Mouse (Mus musculus) T-helper 1 cell (primary cell): ENCODE measurements around the gene Smarca4.
"Not testable (repeated sequence)": the region's sequence is repeated elsewhere in the genome, so short reads cannot be mapped to it uniquely, and the experiment has no call there.

ENCODE experiments used
- in situ Hi-C: fragments of 300-600 bp; cut with MboI, MseI; formaldehyde crosslinking; loops from one replicate; pipeline ENCODE4 v1.15.1; 2025; ENCODE audit warnings: high pct_unique_total_duplicates

The Smarca4 gene

DNA sequence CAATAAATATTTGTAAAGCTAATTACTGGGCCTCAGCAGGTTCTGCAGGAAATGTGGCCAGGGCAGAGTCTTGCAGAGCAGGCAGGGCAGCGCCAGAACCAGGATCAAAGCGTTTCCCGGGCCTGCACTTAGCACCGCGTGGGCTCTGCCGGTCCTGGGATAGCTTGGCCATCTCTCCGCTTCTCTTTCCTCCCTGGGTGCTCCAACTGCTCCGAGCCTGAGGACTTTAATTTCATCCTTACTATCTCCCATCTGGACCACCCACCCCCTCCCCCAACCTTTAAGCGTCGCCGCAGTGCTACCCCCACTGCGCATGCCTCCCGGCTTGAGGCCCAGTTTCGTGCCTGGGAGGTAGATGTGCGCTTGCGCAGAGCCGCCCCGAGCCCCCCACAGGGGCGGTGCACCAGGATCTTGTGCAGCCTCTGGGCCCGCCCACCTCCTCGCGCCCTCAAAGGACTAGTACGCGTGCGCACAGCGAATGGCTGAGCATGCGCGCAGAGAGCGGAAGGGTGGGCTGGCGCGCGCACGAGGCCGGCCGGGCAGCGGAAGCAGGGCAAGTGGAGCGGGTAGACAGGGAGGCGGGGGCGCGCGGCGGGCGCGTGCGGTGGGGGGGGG is at the start of gene Smarca4:
TSS of gene Smarca4 (plus strand) at position 553 of the 615 bp plus-strand sequence.
- in situ Hi-C loops = no loop called here

GRCm38 (mm10) chr9:21566538-21566937 is 49.4 kb upstream of the Smarca4 start:
- in situ Hi-C loops = no loop called here

- in situ Hi-C loops = no loop called here
These were observed 48.9 kb upstream of the Smarca4 start for GRCm38 (mm10) chr9:21567051-21567450.

GRCm38 (mm10) chr9:21568657-21569255 is 47.2 kb upstream of the Smarca4 start:
- in situ Hi-C loops = no loop called here

- in situ Hi-C loops = no loop called here
These were observed 41.8 kb upstream of the Smarca4 start for GRCm38 (mm10) chr9:21574012-21574801.

GRCm38 (mm10) chr9:21575253-21575652 is 40.7 kb upstream of the Smarca4 start:
- in situ Hi-C loops = no loop called here

- in situ Hi-C loops = no loop called here
These were observed 39.7 kb upstream of the Smarca4 start for GRCm38 (mm10) chr9:21576286-21576685.

- in situ Hi-C loops = no loop called here
These were observed 37.7 kb upstream of the Smarca4 start for GRCm38 (mm10) chr9:21578226-21578625.

GRCm38 (mm10) chr9:21585401-21585800 is 30.6 kb upstream of the Smarca4 start:
- in situ Hi-C loops = no loop called here

- in situ Hi-C loops = no loop called here
These were observed 28.2 kb upstream of the Smarca4 start for GRCm38 (mm10) chr9:21587678-21588349.

DNA sequence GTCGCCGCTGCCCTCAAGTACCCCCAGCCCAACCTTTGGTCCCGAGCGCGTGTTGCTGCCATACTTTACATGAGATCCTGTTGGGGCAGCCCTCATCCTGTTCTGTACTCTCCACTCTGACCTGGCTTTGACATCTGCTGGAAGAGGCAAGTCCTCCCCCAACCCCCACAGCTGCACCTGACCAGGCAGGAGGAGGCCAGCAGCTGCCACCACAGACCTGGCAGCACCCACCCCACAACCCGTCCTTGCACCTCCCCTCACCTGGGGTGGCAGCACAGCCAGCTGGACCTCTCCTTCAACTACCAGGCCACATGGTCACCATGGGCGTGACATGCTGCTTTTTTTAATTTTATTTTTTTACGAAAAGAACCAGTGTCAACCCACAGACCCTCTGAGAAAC is 27.6 kb upstream of the Smarca4 start:
- in situ Hi-C loops = no loop called here

GRCm38 (mm10) chr9:21589538-21589937 is 26.4 kb upstream of the Smarca4 start:
- in situ Hi-C loops = no loop called here

DNA sequence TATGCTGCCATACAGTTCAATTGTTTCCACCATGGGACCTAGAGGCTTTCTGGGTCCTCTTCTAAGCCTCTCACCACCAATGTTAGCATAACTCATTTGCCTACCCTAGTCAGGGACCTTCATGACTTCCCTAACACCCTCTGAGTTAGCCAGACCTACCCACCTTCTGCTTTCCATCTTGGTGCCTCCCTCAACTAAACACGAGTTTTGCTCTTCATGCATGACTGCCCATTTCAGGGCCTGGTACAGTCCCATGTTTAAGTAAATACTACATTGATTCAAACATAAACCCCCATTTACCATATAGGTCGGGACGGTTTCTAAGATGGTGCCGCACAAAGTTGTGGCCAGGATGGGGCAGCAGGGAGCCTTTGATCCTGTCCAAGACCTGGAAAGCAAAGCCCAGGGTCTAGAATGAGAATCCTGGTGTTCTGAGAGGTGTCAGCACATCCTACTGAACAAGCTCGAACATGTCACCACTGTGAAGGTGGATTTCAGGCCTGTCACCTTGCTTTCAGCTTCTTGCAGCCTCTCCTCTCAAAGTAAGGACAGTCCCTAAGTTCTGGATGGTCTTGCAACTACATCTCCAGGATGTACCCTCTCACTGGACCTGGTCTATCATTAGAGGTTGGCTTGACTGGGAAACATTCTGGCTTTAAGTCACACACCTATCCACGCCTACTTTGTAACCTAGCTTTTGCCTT is 24.7 kb upstream of the Smarca4 start:
- in situ Hi-C loops = no loop called here

- in situ Hi-C loops = no loop called here
These were observed 23.9 kb upstream of the Smarca4 start for GRCm38 (mm10) chr9:21591831-21592702.

DNA sequence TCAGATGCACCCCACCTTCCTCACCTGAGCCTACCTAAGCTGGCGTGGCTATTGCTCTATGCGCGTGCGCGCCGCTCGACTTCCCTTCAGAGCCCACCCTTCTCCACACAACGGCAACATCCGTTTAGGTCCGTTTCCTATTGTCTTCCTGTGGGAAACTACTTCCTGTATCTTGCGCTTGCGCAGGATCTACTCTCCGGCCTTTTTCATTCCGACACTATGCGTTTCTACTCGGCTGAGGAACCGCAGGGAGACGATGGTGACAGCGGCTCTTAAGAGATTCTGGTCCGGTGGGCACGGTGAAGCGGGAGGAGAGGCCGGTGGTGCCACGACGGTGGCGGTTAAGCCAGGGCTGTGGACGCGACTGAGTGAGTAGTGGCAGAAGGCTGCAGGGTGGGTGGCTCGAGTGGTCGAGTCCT is 23.3 kb upstream of the Smarca4 start, which contains the start of the genes Timm29 and Yipf2:
TSS of gene Timm29 (plus strand) at position 20 of the 419 bp plus-strand sequence.
TSS of gene Yipf2 (minus strand) at position 126 of the 419 bp plus-strand sequence.
- in situ Hi-C loops = no loop called here

- in situ Hi-C loops = no loop called here
These were observed 22.7 kb upstream of the Smarca4 start for GRCm38 (mm10) chr9:21593122-21593721.

DNA sequence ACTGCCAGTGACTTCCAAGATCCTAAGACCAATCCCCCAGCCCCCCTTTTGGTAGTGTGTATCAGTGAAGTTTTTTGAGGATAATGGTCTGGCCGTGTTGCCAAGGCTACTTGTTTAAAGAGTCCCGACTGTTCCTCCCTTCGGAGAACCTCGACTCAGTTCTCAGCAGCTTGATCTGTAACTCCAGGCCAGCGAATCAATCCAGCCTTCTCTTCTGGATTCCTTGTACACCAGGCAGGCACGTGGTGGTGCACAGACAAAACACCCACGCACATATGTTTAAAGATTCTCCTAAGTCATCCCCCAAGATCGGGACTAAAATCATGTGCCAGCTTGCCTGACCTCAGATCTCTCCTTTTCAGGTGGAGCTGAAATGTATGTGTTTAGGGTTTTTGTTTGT is 21.6 kb upstream of the Smarca4 start:
- in situ Hi-C loops = not testable (repeated sequence)

- in situ Hi-C loops = no loop called here
These were observed 21.1 kb upstream of the Smarca4 start for GRCm38 (mm10) chr9:21594838-21595237.

DNA sequence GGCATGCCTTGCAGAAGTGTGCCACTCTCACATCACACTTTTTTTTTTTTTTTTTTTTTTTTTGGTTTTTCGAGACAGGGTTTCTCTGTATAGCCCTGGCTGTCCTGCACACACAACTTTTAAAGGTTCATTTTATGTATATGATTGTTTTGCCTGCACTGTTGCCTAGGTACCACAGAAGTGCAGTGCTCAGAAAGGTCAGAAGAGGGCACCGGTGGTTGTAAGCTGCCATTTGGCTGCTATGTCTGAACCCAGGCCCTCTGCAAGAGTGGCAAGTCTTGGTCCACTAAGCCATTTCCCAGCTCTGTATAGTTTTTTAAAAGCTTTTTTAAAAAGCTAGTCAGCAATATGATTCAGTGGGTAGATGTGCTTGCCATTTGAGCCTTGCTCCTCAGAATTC is 17.8 kb upstream of the Smarca4 start:
- in situ Hi-C loops = no loop called here

GRCm38 (mm10) chr9:21600186-21600585 is 15.8 kb upstream of the Smarca4 start:
- in situ Hi-C loops = no loop called here
